10 mouse cellular contexts compared by ENCODE assay signal in the genomic region with DNA sequence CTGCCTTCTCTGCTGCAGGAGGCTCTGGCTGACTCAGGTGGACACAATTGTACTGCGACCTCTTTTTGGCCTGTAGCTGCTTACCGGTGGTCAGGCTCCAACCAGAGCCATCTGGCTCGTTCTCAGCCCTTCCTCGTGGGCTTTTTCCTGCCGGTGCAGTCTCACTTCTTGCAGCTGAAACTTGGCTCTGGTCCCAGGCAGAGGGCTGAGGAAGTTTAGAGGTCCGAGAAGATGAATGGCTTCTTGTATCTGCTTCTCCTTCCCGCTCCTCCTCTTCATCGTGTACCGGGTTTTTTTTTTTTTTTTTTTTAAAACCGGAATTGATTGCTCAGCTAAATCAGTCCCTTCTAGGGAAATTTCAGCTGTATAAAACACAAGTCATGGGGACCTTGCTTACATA. TPM values are rescaled to one million over a fixed set of nuclear protein-coding genes. Genes with fewer than 3 reads are reported as not detected.
DNase-seq lines count a peak whose midpoint lies in the region; ATAC-seq and TF ChIP-seq lines count a peak whose summit lies in the region.
"Had no signal": no experiment of that assay in that cellular context is flagged by ENCODE, and none has a peak within 500 bp of the region (broad histone marks: within the 10 kb centered on the region; RNA-seq: fewer than 3 reads in every experiment).

No protein-coding gene starts in this region.

- no peak overlapping the region for H3K4me2 ChIP-seq in embryonic facial prominence, embryonic 12.5 days (replicated peaks)
- H3K4me2 ChIP-seq in CH12.LX (ENCODE audit: insufficient read depth, low read depth, poor library complexity, severe bottlenecking): no peak overlapping the region
- H3K4me2 ChIP-seq: embryonic facial prominence, embryonic 15.5 days had no signal

- no peak for TF ChIP-seq POLR2A in CH12.LX (IDR thresholded peaks at IDR 0.05; ENCODE audit: low read depth, low read length)

- H3K36me3 ChIP-seq in embryonic facial prominence, embryonic 12.5 days: peaks cover 27% of the 10 kb centered on the region
- H3K36me3 ChIP-seq in embryonic facial prominence, embryonic 10.5 days (replicated peaks): peaks cover 51% of the 10 kb centered on the region
- H3K36me3 ChIP-seq in CH12.LX (replicated peaks in 1 of 2; ENCODE audit: control insufficient read depth in 1 of 2, insufficient read depth in 1 of 2, low read length in 1 of 2): peaks cover 14 to 22% of the 10 kb centered on the region in 2 experiments

- no peak overlapping the region for H3K4me3 ChIP-seq in embryonic facial prominence, embryonic 12.5 days
- no peak overlapping the region for H3K4me3 ChIP-seq in embryonic facial prominence, embryonic 10.5 days
- H3K4me3 ChIP-seq in CH12.LX (replicated peaks in 1 of 3; ENCODE audit: low read depth in 2 of 3, low read length in 2 of 3, poor library complexity in 1 of 3): no peak overlapping the region
- no peak overlapping the region for H3K4me3 ChIP-seq in layer of hippocampus, adult 2 months
- H3K4me3 ChIP-seq: embryonic facial prominence, embryonic 15.5 days had no signal

- no peak for TF ChIP-seq RAD21 in CH12.LX (IDR thresholded peaks at IDR 0.05; ENCODE audit: low read depth, low read length)

- 0 out of 2 replicates have a peak overlapping the region, but pooled peaks have one; percentile 50 for H3K27ac ChIP-seq in embryonic facial prominence, embryonic 12.5 days
- H3K27ac ChIP-seq in embryonic facial prominence, embryonic 10.5 days (replicated peaks): no peak overlapping the region
- H3K27ac ChIP-seq in CH12.LX (ENCODE audit: insufficient read depth, low read depth): no peak overlapping the region
- H3K27ac ChIP-seq in layer of hippocampus, adult 2 months: 0 out of 2 replicates have a peak overlapping the region, but pooled peaks have one; percentile 65
- H3K27ac ChIP-seq: embryonic facial prominence, embryonic 15.5 days; liver, embryonic 14.5 days had no signal

- no peak for TF ChIP-seq EP300 in CH12.LX (IDR thresholded peaks at IDR 0.05; ENCODE audit: low read length)

- intact Hi-C loops in heart, postnatal 10 days (cut with DNase I): loop anchor here (5.0 to 10.0 kb wide), 2 partner anchors 121 to 238 kb away; no protein-coding TSS in a partner anchor

- H3K9ac ChIP-seq in embryonic facial prominence, embryonic 12.5 days: no peak overlapping the region
- no peak overlapping the region for H3K9ac ChIP-seq in CH12.LX (ENCODE audit: insufficient read depth, low read depth)
- H3K9ac ChIP-seq: embryonic facial prominence, embryonic 15.5 days; liver, embryonic 14.5 days had no signal

- no peak for DNase-seq in embryonic facial prominence, embryonic 10.5 days (ENCODE audit: low spot score)
- no peak for DNase-seq in CH12.LX (ENCODE audit: extremely low read depth)
- DNase-seq in cerebellum, adult 9-10 months: peak; percentile 70
- DNase-seq in heart, postnatal 10 days: peak; percentile 78 to 82
- peak; percentile 48 to 63 for DNase-seq in layer of hippocampus, adult 2 months (ENCODE audit: low spot score in 2 of 2)
- DNase-seq in thymus, postnatal 4 days: no peak

- ATAC-seq in embryonic facial prominence, embryonic 12.5 days (ENCODE audit: insufficient number of reproducible peaks, insufficient read depth, low FRiP score, low TSS enrichment): no peak
- ATAC-seq in megakaryocyte progenitor cell, adult 5-6 weeks (replicated peaks; ENCODE audit: poor library complexity): peak; percentile 53

- WGBS in embryonic facial prominence, embryonic 12.5 days: 39% methylated on average over 10 of the region's 10 CpGs
- WGBS in embryonic facial prominence, embryonic 10.5 days: 71% methylated on average over 10 of the region's 10 CpGs

- TF ChIP-seq CTCF in CH12.LX (conservative IDR thresholded peaks at IDR 0.05 in 1 of 2, IDR thresholded peaks at IDR 0.05 in 1 of 2; ENCODE audit: low read depth in 2 of 2, low read length in 2 of 2): no peak
- no peak for TF ChIP-seq CTCF in layer of hippocampus, adult 2 months (conservative IDR thresholded peaks at IDR 0.05)

- no peaks in the 10 kb centered on the region for H3K27me3 ChIP-seq in embryonic facial prominence, embryonic 12.5 days
- H3K27me3 ChIP-seq in embryonic facial prominence, embryonic 10.5 days (replicated peaks; ENCODE audit: low read depth, poor library complexity, severe bottlenecking): no peaks in the 10 kb centered on the region
- H3K27me3 ChIP-seq in CH12.LX (replicated peaks): no peaks in the 10 kb centered on the region
- H3K27me3 ChIP-seq: embryonic facial prominence, embryonic 15.5 days had no signal

- in situ Hi-C loops in CH12.LX (cut with MboI; ENCODE audit: low pct_ligation_motif_present, low pct_unique_long_range_greater_than_20kb, low sequenced_read_pairs): no loop called here

- no peaks in the 10 kb centered on the region for H3K9me3 ChIP-seq in embryonic facial prominence, embryonic 12.5 days
- H3K9me3 ChIP-seq in embryonic facial prominence, embryonic 10.5 days: no peaks in the 10 kb centered on the region
- no peaks in the 10 kb centered on the region for H3K9me3 ChIP-seq in CH12.LX (replicated peaks; ENCODE audit: low read length)
- H3K9me3 ChIP-seq: embryonic facial prominence, embryonic 15.5 days had no signal

- H3K4me1 ChIP-seq in embryonic facial prominence, embryonic 12.5 days: peaks cover 24% of the 10 kb centered on the region
- H3K4me1 ChIP-seq in embryonic facial prominence, embryonic 10.5 days: peaks cover 28% of the 10 kb centered on the region
- peaks cover 20 to 40% of the 10 kb centered on the region in 2 experiments for H3K4me1 ChIP-seq in CH12.LX (ENCODE audit: control insufficient read depth in 1 of 2, insufficient read depth in 2 of 2)

- H3K79me2 ChIP-seq in CH12.LX (replicated peaks; ENCODE audit: control insufficient read depth, extremely low read depth, insufficient read depth, poor library complexity, severe bottlenecking): no peaks in the 10 kb centered on the region

- dilution Hi-C loops in CH12.LX (cut with MboI; ENCODE audit: extremely low pct_ligation_motif_present, extremely low pct_unique_long_range_greater_than_20kb, low sequenced_read_pairs): no loop called here

TF ChIP-seq in CH12.LX, 34 proteins besides CTCF, POLR2A, EP300 and RAD21:
- TF ChIP-seq TBP (conservative IDR thresholded peaks at IDR 0.05; ENCODE audit: low read depth, low read length) (no peak), ZNF384 (IDR thresholded peaks at IDR 0.05; ENCODE audit: low read depth, low read length) (peak; percentile 74), SMC3 (IDR thresholded peaks at IDR 0.05; ENCODE audit: low read depth, low read length) (no peak)

RNA-seq across cellular contexts. Expression of a gene that starts 18.0 kb away (rescaled TPM):
- polyA plus RNA-seq in embryonic facial prominence, embryonic 12.5 days (2016; fragmentation: Nextera tagmentation; extraction: Ambion mirVana): 15.8 and 17.4 TPM in 2 replicates
- 18.6 and 20.8 TPM in 2 replicates for polyA plus RNA-seq in embryonic facial prominence, embryonic 10.5 days (2016; fragmentation: Nextera tagmentation; extraction: Ambion mirVana)
- total RNA-seq in CH12.LX (2012; rRNA removed) (5.8 and 7.4 TPM in 2 replicates), CH12.LX (2014; rRNA removed) (4.3 and 4.4 TPM in 2 replicates)
- 15.4 and 17.9 TPM in 2 replicates for polyA plus RNA-seq in CH12.LX (2012; ENCODE audit: insufficient read length, low read depth)
- 10 to 100 TPM; 24.7 to 26.3 TPM for total RNA-seq in heart, postnatal 10 days (2021)
- 10 to 100 TPM; 17.7 to 18.3 TPM for total RNA-seq in layer of hippocampus, adult 2 months (2021)
- total RNA-seq in megakaryocyte progenitor cell, adult 5-6 weeks (2015): 32.6 TPM in 2 replicates
- total RNA-seq in megakaryocyte progenitor cell, adult 5-6 weeks (2017): 11.0 and 11.3 TPM in 2 replicates

RNA-seq across cellular contexts. Expression of a gene that starts 32.9 kb away (rescaled TPM):
- polyA plus RNA-seq in embryonic facial prominence, embryonic 12.5 days (2016; fragmentation: Nextera tagmentation; extraction: Ambion mirVana): 41.8 and 44.7 TPM in 2 replicates
- polyA plus RNA-seq in embryonic facial prominence, embryonic 10.5 days (2016; fragmentation: Nextera tagmentation; extraction: Ambion mirVana): 41.7 and 42.8 TPM in 2 replicates
- 3.6 and 4.3 TPM in 2 replicates for total RNA-seq in CH12.LX (2012; rRNA removed)
- 1.9 and 2.3 TPM in 2 replicates for total RNA-seq in CH12.LX (2014; rRNA removed)
- polyA plus RNA-seq in CH12.LX (2012; ENCODE audit: insufficient read length, low read depth): 6.3 and 7.2 TPM in 2 replicates
- 10 to 100 TPM; 11.9 to 14.2 TPM for total RNA-seq in heart, postnatal 10 days (2021)
- 10 to 100 TPM; 67.4 to 70.2 TPM for total RNA-seq in layer of hippocampus, adult 2 months (2021)
- 16.3 and 20.0 TPM in 2 replicates for total RNA-seq in megakaryocyte progenitor cell, adult 5-6 weeks (2015)
- total RNA-seq in megakaryocyte progenitor cell, adult 5-6 weeks (2017): 14.7 and 17.5 TPM in 2 replicates

Comparison
In these comparisons a context has a peak if more than half of its experiments do, and no peak if none do; other contexts are left out.
1. H3K27ac ChIP-seq: peak in embryonic facial prominence, embryonic 12.5 days (single experiment) and layer of hippocampus, adult 2 months (single experiment); none in embryonic facial prominence, embryonic 10.5 days (single experiment) and CH12.LX (single experiment).
2. DNase-seq: peak in cerebellum, adult 9-10 months (single experiment), heart, postnatal 10 days (2 of 2) and layer of hippocampus, adult 2 months (2 of 2); none in embryonic facial prominence, embryonic 10.5 days (single experiment), CH12.LX (single experiment) and thymus, postnatal 4 days (single experiment).